Mouse (Mus musculus) bone marrow, adult 2 months (tissue): Measurements from ENCODE around the gene Naa40. TPM values are rescaled to one million over a fixed set of nuclear protein-coding genes. Genes with fewer than 3 reads are reported as not detected.

Source experiments
- H3K27ac ChIP-seq: fragments of 200-500 bp; 2 replicates; pipeline ENCODE4 v1.5.1; 2012; ENCODE audit warnings: low read depth, mild to moderate bottlenecking, control low read depth, inconsistent platforms, low read length; ENCODE audit not compliant: control insufficient read depth, poor library complexity, insufficient read depth
- H3K4me1 ChIP-seq: fragments of 200-500 bp; 2 replicates; pipeline ENCODE4 v1.6.1; 2011; ENCODE audit warnings: low read length; ENCODE audit not compliant: control insufficient read depth, insufficient read depth
- H3K4me3 ChIP-seq: fragments of 200-500 bp; replicated peaks from 2 replicates; pipeline ENCODE3; 2011; ENCODE audit warnings: mild to moderate bottlenecking, low read depth, low read length, control low read depth; ENCODE audit not compliant: control insufficient read depth
- CTCF ChIP-seq: fragments of 200-500 bp; IDR thresholded peaks from 2 replicates; pipeline ENCODE4 v1.5.1; 2011; ENCODE audit warnings: low read length, control low read depth; ENCODE audit not compliant: control insufficient read depth, insufficient read depth
- POLR2A ChIP-seq: fragments of 200-500 bp; IDR thresholded peaks from 2 replicates; pipeline ENCODE4 v1.6.1; 2011; ENCODE audit warnings: low read depth, mild to moderate bottlenecking, control low read depth, low read length, borderline replicate concordance; ENCODE audit not compliant: control insufficient read depth
- WGBS: fragments of 180-500 bp; shearing (Covaris S2); methylation state at CpG from one replicate; pipeline ENCODE4 v1.1.7; 2018; 5-methylcytosine and 5-hydroxymethylcytosine counted together
- polyA plus RNA-seq: library from polyadenylated mRNA; stranded (reverse); fragments of >200 nt; gene quantifications from 2 replicates; pipeline ENCODE4 v1.2.4, GENCODE M21; 2011; ENCODE audit warnings: low replicate concordance; ENCODE audit not compliant: missing spikeins, insufficient read depth, insufficient read length

Naa40 gene
- 16.3 and 17.7 TPM in 2 replicates for polyA plus RNA-seq

DNA sequence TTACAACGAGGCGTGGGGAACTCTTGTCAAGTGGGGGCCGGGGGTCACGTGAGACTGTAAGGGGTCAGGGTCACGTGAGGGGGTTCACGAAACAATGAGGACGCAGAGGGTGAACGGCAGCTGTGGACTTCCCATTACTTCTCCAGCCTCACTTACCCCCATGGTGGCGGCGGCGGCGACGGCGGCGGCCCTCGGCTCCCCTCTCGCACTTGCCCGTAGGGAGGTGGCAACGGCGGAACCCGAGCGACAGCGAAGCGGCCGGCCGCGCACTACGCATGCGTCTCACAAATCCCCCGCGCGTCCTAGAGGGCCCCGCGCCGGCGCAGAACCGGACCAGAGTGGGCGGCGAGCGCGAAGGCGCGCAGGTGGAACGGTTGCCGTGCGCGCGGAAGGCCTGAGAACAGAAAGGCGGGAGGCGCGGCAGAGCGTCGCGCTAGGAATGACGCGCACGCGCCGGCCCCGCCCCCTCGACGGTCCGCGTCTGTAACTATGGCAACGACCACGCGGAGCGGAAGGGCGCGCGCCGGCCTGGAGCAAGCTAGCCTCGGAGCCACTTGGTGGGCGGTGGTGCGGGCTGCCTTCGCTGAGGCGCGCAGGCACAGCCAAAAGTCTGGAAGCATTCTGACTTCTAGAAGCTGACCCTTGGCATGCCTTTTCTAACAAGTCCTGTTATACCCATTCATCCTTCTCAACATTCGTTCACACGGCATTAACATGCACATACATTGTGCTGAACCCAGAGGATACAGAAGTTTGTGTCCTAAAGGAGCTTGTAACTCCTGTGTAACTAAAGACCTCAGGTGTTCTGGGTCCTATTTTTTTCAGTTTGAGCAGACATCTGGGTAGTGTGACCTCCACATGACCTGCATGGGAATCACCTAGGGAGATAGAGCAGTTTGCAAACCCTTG lies at the start of gene Naa40:
Gene Naa40 (minus strand): TSS at position 402 of the 909 bp plus-strand sequence.
- TF ChIP-seq CTCF (no peak), POLR2A (peak; percentile 55; the same call in 1 of the 2 replicates)
- Histone ChIP-seq H3K27ac (peak within 1 kb of the TSS; percentile 85), H3K4me3 (peak within 1 kb of the TSS; percentile 81), H3K4me1 (no peaks in the 10 kb centered on the region)
- under 1% methylated on average over 80 of the region's 80 CpGs for WGBS

DNA sequence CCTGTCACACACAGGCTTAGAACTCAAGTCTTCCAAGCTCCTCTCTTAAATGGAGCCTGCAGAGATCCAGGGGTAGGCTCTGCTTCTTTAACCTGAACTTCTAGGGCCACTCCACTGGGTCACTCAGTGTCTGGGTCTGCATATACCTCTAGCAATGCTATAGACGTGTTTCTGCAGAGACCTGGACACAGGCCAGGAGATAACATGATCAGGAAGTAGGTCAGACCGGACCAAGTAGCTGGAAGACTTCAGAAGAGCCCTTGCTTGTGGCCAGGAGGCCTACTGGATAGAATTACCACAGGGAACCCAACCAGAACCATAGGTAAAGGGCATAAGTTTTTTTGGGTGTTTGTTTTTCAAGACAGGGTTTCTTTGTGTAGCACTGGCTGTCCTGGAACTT lies 48.8 kb upstream of the Naa40 start:
- H3K27ac ChIP-seq, result no peak overlapping the region
- 15% methylated on average over 2 of the region's 2 CpGs for WGBS
- H3K4me1 ChIP-seq, result peaks cover 2% of the 10 kb centered on the region; the same call in 1 of the 2 replicates
- no peak for TF ChIP-seq POLR2A
- no peak for TF ChIP-seq CTCF
- H3K4me3 ChIP-seq, result no peak overlapping the region

DNA sequence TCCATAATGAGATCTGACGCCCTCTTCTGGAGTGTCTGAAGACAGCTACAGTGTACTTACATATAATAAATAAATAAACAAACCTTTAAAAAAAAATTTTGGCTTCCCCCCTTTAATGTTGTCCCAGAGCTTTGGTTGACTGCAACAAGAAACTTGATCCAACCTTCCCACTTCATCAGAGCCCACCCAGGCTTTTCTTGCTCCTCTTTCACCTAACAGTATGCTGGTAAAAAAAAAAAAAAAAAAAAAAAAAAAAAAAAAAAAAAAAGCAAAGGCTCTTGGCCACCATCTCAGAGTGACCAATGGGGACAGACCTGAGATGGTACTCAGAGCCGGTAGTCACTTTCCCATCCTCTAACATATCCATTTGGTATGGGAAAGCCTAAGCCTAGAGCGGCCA lies 47.3 kb upstream of the Naa40 start:
- H3K4me3 ChIP-seq, result no peak overlapping the region
- no peak overlapping the region for H3K27ac ChIP-seq
- whole genome bisulfite sequencing, result 83% methylated on average over 3 of the region's 3 CpGs
- H3K4me1 ChIP-seq, result no peaks in the 10 kb centered on the region
- TF ChIP-seq CTCF (no peak), POLR2A (no peak)

DNA sequence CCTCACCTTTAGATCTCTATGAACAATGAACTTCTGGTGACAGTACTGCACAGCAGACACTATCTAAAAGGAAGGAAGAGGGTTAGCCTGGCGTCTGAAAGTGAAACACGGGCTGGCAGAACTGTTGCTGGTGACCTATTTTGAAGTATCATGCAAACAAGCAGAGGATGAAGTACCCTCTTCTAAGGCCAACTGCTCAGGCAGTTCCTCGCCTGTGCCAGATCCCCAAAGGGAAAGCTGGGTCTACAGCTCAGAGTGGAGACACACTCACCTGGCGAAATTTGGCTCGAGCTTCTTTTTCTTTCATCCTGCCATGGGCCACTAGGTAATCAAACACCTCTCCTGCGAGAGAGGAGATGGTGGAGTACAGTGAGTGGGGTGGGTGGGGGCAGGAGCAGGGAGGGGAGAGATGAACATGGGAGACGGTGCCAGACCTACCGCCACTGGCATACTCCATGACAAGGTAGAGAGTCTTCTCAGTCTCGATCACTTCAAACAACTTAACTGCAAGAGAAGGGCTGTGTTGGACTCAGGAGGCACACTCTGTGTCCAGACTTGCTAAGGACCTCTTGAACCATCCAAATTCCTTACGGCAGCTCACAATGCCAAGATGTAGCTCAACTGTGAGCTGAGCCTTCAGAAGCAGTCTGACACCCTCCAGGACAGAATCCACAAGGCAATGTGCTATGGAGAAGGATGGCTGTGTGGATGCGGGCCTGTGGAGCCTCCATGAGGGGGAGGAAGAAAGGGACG lies 45.8 kb upstream of the Naa40 start:
- TF ChIP-seq POLR2A (no peak), CTCF (no peak)
- Histone ChIP-seq H3K27ac (no peak overlapping the region), H3K4me3 (no peak overlapping the region), H3K4me1 (no peaks in the 10 kb centered on the region)
- WGBS, result 76% methylated on average over 12 of the region's 12 CpGs

DNA sequence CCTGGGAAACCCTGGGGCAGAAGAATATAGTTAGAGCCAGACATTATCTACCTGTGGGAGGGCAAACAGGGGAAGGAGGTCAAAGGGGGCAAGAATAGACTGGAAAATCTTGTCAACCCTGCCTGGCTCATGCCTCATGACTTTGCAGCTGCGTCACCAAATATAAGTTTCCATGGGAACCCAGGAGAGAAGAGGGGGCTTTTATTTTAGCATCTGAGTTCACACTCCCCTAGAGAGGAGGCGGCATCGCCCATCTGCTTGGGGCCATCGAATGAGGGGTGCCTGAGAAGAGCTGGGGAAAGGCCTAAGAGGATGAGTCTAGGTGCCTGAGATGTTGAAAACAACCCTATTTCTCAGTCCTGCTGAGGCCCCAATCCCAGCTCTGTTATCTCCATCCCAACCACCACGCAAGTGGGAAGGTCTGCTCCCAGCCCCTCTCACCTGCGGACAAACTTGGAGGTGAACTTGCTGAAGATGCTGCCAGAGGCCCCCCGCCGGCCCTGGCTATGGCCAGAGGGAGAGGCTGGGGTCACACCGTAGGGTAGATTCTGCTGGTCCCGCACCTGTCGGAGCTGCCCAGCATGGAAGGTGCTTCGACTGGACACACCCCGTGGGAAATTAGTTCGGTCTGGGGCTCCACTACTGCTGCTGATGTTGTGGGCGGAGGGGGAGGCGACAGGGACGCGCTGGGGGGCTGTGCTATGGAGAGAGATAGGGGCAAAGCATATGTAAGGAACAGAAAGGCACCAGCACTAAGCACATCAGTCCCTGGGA lies 39.8 kb upstream of the Naa40 start:
- no peak for TF ChIP-seq CTCF
- no peak for TF ChIP-seq POLR2A
- Histone ChIP-seq H3K27ac (no peak overlapping the region), H3K4me1 (no peaks in the 10 kb centered on the region), H3K4me3 (no peak overlapping the region)
- 91% methylated on average over 18 of the region's 18 CpGs for WGBS

DNA sequence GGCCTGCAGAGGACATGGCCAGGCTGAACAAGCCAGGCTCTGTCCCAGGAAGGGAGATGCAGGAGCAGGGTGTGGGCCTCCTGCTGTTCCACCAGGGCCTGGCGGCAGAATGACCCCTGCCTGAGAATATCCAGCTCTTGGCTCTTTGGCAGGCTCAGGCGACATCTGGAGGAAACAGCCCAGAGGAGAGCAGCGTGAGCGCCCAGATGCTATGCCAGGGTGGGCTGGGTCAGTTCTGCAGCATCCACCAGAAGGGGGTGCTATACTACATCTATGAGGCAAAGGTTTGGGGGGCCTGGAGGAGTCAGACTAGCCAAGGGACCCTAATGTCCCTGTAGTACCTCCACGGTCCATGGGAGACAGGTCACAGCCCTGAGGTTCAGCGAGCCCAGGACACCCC lies 38.1 kb upstream of the Naa40 start:
- 63% methylated on average over 6 of the region's 6 CpGs for WGBS
- TF ChIP-seq POLR2A, result no peak
- TF ChIP-seq CTCF, result peak; percentile 58
- no peak overlapping the region for H3K27ac ChIP-seq
- H3K4me1 ChIP-seq, result no peaks in the 10 kb centered on the region
- H3K4me3 ChIP-seq, result no peak overlapping the region

DNA sequence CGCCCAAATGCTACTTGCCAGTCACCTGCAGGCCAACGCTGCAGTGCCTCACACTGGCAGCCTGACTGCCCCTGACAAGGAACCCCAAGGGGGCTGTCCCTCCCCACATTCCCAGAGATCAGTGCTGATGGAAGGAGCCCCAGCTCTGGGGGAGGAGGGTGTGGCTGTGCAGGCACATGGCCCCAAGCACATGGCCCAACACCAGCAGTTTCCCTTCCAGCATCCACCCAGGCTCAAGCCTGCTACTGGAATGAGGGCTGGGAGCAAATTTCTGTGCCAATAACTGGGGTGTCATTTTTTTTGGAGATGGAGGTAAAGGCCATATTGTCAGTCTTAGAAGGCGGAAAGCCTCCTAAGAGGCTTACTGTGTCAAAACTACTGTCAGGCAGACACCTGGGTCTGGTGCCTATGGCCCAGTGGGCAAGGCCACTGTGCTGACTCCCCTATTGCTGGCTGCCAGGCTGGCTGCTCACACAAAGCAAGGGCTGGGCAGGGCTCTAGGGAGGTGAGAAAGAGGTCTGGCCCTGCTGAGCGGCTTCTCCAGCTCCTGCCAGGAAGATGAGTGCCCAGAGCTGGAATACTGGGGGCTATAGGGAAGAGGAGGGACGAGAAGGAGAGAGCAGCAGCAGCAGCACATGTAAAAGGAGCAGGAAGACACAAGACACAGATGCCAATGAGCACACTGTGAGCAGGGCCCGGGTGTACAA lies 37.4 kb upstream of the Naa40 start:
- H3K4me1 ChIP-seq, result no peaks in the 10 kb centered on the region
- H3K27ac ChIP-seq, result no peak overlapping the region
- no peak for TF ChIP-seq CTCF
- no peak for TF ChIP-seq POLR2A
- 75% methylated on average over 6 of the region's 6 CpGs for WGBS
- H3K4me3 ChIP-seq, result no peak overlapping the region
